Mouse (Mus musculus): ENCODE measurements at regions not wholly inside any gene's neighbourhood (a gene's known extent, or its start where the extent isn't known, plus 50 kb on each side); places are given as distances from the start of the nearest gene placed in this dataset.
"Not testable (repeated sequence)": the region's sequence is repeated elsewhere in the genome, so short reads cannot be mapped to it uniquely, and the experiment has no call there.

DNA sequence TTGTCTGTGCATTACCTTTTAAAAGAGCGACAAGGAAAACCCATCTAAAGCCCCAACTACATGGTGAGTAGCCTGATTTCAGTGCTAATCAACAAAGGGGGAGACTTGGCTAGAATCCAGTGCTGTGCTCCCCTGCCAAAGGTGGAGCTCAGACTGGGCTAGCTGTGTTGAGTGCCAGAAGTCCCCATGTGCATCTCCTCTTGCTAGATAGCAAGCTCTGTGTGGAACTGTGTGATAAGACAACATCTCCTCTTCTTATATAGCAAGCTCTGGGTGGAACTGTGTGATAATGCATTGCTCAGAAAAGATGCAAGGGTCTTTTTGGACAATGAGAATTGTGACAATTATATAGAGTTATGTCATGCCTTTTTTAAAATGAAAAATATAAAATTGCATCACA lies 741.4 kb downstream of the Adam6a start:
- no peak for DNase-seq

GRCm38 (mm10) chr12:114287041-114287440 lies 743.3 kb downstream of the Adam6a start:
- DNase-seq = no peak

DNA sequence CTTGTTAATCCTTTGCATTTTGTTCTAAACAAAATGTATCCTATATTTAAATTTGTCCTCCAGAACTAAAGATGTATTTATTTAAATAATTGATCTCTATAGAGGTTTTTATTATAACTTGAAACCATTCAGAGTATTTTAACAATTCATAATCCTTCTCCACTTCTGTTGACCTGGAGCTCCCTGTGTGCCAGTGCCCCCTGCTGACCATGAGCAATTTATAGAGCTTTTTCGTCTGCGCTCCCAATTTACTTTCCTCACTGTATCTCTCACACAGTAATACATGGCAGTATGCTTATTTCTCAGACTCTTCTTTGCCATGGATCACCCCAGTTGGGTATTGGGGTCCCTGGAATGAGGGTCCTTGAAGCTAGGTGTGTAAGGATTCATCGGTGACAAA lies 747.4 kb downstream of the Adam6a start:
- no peak for DNase-seq

- no peak for DNase-seq
Measured at GRCm38 (mm10) chr12:114299771-114300170, 756.1 kb downstream of the Adam6a start.

DNA sequence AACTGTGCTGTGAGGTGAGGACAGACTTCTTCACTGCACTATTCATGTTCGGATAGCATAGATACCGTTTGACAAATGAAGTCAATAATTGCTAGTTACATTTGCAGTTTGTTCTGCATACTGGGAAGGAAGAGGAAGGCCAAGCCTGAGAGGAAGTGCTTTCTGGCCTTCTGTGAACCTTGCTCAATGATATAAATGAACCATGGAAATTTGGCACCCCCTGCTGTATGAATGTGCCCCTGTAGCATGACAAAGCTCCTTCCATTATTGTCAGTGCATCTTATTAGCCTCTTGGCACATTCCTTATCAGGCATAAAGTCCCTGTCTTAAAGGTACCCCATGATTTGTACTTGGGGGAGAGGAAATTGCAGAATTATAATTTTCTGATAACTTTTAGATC lies 758.0 kb downstream of the Adam6a start:
- no peak for DNase-seq

DNA sequence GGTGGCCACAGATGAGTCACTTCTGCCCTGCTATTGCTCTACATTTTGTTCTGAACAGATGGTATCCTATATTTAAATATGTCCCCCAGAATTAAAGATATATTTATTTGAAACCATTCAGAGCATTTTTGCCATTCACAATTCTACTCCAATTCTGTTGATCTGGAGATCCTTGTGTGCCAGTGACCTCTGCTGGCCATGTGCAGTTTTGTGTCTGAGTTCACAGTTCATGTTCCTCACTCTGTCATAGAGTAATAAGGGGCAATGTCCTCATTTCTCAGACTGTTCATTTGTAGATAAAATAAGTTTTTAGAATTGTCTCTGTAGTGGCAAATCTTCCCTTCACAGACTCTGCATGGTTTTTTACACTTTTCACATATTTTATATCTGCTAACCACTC lies 788.8 kb downstream of the Adam6a start:
- no peak for DNase-seq

DNA sequence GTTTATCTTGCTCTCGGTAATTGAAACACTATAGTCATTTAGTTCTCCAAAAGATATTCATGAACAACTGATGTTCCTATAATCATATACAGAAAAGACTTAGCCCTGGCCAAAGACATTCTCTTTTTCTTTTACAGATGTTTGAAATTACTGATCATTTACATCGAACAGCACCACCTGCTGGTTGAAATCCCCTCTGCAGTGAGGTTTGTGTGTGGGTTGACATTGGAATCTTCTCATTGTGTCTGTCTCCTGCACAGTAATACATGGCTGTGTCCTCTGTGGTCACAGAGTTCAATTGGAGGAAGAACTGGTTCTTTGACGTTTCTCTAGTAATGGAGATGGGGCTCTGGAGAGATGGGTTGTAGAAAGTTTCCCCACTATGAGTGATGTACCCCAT lies 822.6 kb downstream of the Adam6a start:
- no peak for DNase-seq

DNA sequence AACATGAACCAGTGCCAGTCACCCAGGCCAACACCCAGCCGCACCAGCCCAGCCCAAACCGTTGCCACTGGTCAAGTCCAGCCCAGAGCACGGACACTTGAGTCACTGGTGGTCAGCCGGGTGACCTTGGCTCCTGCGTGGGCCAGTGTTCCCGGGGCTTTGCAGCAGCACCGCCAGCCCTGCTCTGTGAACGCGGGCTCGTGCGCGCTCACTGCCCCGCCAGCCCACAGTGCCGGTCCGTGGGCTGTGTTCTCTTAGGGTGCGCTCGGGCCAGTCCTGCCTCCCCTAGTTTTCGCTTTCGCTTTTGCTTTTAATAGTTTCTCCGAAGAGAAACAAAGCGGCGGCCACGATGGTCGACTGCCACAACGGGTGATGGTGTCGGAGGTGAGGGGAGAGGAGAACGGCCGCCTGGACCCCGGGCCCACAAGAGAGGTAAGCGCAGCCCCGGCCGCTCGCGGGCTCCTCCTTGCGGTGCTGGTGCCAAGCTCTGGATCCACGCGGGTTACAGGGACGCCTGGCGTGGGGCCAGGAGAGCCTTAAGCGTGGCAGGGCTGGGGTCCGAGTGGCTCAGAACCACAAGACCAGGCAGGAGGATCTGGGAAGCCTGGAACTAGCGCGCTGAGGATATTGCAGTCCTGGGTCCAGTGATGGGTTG lies 835.1 kb downstream of the Adam6a start:
- DNase-seq = peak; percentile 7 to 16

GRCm38 (mm10) chr12:114391447-114391846 lies 847.7 kb downstream of the Adam6a start:
- DNase-seq = no peak

- DNase-seq = no peak
Measured at GRCm38 (mm10) chr12:114406206-114406605, 862.5 kb downstream of the Adam6a start.

DNA sequence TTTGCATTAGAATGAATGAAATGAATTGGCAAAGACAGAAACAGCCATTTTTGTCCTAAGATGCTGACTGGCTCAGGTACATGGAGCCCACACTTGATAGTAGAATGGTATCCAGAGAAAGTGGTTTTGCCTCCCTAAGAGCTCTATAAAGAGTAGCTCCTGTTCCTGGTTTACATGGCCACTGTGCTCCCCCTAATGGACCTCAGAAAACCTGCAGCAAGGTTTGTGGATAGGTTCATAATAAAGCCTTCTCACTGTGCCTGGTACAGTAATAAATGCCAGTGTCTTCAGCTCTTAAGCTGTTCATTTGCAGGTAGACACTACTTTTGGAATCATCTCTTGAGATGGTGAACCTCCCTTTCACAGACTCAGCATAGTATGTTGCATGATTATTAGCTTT lies 890.8 kb downstream of the Adam6a start:
- no peak for DNase-seq

DNA sequence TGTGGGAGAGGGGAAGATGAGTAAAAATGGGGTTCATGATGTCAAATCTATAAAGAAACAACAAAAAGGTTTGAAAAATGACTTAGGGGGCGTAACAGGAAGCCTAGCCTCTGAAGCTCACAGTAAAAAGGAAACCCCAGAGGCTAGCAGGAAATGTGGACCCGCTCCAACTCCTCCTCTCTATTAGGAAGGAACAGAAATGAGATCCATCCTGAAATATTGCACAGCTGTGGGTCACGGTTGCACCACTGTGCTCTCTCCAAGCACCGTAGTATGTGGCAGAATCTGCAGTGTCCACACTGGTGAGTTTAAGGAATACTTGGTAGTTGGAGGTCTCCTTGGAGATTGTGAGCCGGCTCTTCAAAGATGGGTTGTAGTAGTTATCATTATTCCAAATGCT lies 918.3 kb downstream of the Adam6a start:
- no peak for DNase-seq

DNA sequence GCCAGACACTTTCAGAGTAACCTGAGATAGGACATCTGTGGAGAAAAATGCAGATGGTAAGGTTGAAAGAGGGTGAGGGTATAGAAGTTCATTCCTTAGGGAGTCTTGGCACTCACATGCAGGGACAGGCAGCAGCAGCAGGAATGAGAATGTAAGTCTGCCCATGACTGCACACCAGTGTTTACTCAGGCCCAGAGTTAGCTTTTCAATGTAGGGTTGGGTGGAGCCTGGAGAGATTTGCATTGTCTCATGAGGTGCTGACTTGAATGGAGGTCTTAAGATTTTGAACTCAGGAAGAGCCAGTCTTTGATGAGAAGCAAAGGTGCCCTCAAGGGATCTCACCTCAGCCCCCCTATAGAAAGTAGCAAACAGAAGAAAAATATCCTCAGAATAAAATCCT lies 918.9 kb downstream of the Adam6a start:
- DNase-seq = no peak

GRCm38 (mm10) chr12:114468857-114469256 lies 925.1 kb downstream of the Adam6a start:
- no peak for DNase-seq

- not testable (repeated sequence) for DNase-seq
Measured at GRCm38 (mm10) chr12:114472678-114473077, 929.0 kb downstream of the Adam6a start.

GRCm38 (mm10) chr12:114478741-114479140 lies 935.0 kb downstream of the Adam6a start:
- no peak for DNase-seq

DNA sequence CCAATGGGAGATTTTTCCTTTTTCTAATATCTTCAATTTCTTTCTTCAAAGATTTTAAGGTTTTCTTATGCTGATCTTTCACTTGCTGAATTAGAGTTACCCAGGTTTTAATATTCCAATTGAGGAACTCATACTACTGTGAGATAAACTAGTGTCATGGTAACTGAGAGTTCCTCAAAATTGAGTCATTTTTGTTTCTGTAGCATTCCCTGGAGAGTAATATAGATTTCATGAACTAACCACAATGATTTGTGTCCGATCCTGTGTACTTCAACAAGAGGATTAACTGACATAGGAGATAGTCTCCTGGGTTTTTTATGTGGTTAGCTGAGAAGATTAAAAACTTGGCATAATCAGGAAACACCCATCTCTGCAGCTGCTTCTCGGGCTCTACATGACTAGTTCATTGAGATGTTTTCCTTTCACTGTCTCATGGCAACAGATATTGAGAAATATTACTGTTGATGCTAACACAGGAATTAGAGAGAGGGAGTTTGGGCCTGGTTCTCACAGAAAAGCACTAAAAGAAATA lies 949.9 kb downstream of the Adam6a start:
- not testable (repeated sequence) for DNase-seq

GRCm38 (mm10) chr12:114495741-114496140 lies 952.0 kb downstream of the Adam6a start:
- DNase-seq = no peak

DNA sequence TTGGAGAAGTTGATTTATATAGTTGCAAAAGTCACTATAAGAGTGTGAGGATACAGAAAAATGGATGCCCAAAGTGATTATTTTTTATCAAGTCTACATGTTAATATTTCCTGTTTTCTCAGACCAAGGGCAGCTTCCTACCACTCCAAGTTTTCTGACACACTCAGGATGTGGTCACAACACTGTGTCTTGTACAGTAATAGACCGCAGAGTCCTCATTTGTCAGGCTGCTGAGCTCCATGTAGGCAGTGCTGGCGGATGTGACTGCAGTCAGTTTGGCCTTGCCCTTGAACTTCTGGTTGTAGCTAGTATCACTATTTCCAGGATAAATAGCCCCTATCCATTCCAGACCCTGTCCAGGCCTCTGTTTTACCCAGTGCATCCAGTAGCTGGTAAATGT lies 969.4 kb downstream of the Adam6a start:
- DNase-seq = no peak

DNA sequence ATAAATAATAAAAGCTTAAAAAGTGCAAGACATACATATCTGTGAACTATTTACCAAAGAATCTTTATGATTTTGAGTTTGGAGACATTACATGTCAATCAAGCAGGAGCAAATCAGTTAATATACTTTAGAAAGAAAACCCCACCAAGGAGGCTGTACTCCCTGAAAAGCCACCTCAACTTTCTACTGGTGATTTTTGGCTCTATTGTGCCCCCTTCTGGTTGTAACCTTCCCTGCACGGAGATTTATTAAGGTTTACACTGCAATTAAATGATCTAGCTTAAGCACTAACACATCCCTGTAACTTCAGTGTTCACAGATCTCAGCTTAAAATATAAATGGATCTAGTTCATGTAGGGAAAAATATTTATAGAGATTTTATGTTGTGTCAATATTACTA lies 998.4 kb downstream of the Adam6a start:
- not testable (repeated sequence) for DNase-seq

DNA sequence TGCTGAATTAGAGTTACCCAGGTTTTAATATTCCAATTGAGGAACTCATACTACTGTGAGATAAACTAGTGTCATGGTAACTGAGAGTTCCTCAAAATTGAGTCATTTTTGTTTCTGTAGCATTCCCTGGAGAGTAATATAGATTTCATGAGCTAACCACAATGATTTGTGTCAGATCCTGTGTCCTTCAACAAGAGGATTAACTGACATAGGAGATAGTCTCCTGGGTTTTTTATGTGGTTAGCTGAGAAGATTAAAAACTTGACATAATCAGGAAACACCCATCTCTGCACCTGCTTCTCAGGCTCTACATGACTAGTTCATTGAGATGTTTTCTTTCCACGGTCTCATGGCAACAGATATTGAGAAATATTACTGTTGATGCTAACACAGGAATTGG lies 1001.2 kb downstream of the Adam6a start:
- DNase-seq = not testable (repeated sequence)

DNA sequence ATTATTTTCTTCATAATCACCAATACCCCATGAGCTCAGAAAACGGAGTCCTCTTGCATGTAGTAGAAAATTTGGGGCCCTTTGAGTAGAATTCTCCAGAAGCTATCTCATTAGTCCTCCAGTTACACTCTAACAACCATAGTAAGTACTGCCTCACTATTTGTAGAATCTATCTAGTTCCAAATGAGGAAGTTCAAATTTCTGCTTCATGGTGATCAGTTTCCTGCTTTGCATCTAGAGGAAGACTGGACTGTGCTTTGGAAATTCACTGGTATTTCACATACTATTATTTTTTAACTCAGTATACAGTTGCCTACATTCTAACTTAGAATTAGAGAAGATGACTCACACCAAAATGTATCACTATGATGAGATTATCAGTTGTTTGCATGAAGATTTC lies 1018.7 kb downstream of the Adam6a start:
- DNase-seq = no peak

GRCm38 (mm10) chr12:114562978-114563377 lies 1019.3 kb downstream of the Adam6a start:
- DNase-seq = no peak

DNA sequence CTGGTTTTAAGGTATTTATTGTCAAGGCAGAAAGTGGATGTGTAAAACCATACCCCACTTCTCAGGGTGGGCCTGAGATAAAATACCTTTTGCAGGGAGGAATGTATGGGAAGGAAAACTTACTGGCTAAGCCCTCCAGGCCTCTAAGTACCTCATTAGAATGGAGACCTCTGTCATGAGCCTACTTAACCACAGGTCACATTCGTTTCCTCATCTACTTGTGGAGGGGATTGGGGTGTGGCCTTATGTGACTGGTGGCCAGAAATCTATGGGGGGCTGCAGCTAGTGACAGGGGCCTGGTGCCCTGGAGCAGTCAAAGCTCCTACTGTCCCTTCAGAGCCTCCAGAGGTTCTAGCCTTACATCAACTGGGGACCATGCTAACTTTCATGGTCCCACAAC lies 1020.0 kb downstream of the Adam6a start:
- DNase-seq = no peak

- no peak for DNase-seq
Measured at GRCm38 (mm10) chr12:114564329-114564728, 1020.6 kb downstream of the Adam6a start.
